Mouse (Mus musculus) kidney, embryonic 15.5 days (tissue): ENCODE results near the gene Plpp6. TPM values are rescaled to one million over a fixed set of nuclear protein-coding genes. Genes with fewer than 3 reads are reported as not detected.

Source experiments
- ATAC-seq: fragments of 200-750 bp; cut with Nextera tagmentation; replicated peaks from 2 replicates; pipeline ENCODE4 v1.8.0; 2017; ENCODE audit warnings: moderate TSS enrichment; ENCODE audit not compliant: low FRiP score
- H3K27ac ChIP-seq: fragments of 300-500 bp; sonication (generic); 2 replicates; pipeline ENCODE4 v1.5.1; 2015; ENCODE audit warnings: mild to moderate bottlenecking, inconsistent platforms
- H3K27me3 ChIP-seq: fragments of 300-500 bp; sonication (generic); 2 replicates; pipeline ENCODE4 v1.6.1; 2015; ENCODE audit warnings: inconsistent platforms
- H3K36me3 ChIP-seq: fragments of 300-500 bp; sonication (generic); 2 replicates; pipeline ENCODE4 v1.6.1; 2015; ENCODE audit warnings: inconsistent platforms
- H3K4me1 ChIP-seq: fragments of 300-500 bp; sonication (generic); 2 replicates; pipeline ENCODE4 v1.6.1; 2015; ENCODE audit warnings: inconsistent platforms
- H3K4me2 ChIP-seq: fragments of 300-500 bp; sonication (generic); 2 replicates; pipeline ENCODE4 v1.6.1; 2015; ENCODE audit warnings: moderate library complexity, mild to moderate bottlenecking, inconsistent platforms
- H3K4me3 ChIP-seq: fragments of 300-500 bp; sonication (generic); replicated peaks from 2 replicates; pipeline ENCODE4 v1.5.1; 2015; ENCODE audit warnings: mild to moderate bottlenecking, inconsistent platforms
- H3K9ac ChIP-seq: fragments of 300-500 bp; sonication (generic); 2 replicates; pipeline ENCODE4 v1.6.1; 2015; ENCODE audit warnings: mild to moderate bottlenecking, inconsistent platforms
- H3K9me3 ChIP-seq: fragments of 300-500 bp; sonication (generic); replicated peaks from 2 replicates; pipeline ENCODE4 v1.6.1; 2016; ENCODE audit warnings: inconsistent platforms
- WGBS: fragments of 180-500 bp; shearing (Covaris S2); methylation state at CpG from one replicate; pipeline ENCODE4 v1.1.7; 2015; ENCODE audit warnings: mixed read lengths; 5-methylcytosine and 5-hydroxymethylcytosine counted together
- polyA plus RNA-seq: library from polyadenylated mRNA; unstranded; fragments of >200 nt; fragmentation: Nextera tagmentation; extraction: Ambion mirVana; gene quantifications from 2 replicates; pipeline ENCODE4 v1.2.1, GENCODE M21; 2015

Gene Plpp6
- polyA plus RNA-seq = 9.0 and 9.9 TPM in 2 replicates

DNA sequence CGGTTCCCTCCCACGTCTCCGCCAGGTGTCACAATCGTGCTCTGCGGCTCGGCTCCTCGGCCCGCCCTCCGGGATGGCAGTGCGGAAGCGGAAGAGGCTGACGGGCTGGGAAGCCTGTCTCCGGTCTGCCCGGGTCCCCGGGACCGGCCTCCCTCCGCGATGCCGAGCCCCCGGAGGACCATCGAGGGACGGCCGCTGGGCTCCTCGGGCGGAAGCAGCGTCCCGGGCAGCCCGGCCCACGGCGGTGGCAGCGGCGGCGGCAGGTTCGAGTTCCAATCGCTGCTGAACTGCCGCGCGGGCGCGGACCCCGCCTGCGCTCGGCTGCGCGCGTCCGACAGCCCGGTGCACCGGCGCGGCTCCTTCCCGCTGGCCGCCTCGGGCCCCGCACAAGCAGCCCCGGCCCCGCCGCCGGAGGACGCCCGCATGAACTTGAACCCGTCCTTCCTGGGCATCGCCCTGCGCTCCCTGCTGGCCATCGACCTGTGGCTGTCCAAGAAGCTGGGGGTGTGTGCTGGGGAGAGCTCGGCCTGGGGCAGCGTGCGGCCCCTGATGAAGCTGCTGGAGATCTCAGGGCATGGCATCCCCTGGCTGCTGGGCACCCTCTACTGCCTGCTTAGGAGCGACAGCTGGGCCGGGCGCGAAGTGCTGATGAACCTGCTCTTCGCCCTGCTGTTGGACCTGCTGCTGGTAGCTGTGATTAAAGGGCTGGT, at the start of gene Plpp6:
Gene Plpp6, plus strand, starts transcription at position 112 of the 710 bp plus-strand sequence.
- Histone ChIP-seq H3K27me3 (peaks cover 10% of the 10 kb centered on the region; the same call in 1 of the 2 replicates), H3K4me2 (peak within 1 kb of the TSS; percentile 85), H3K27ac (peak within 1 kb of the TSS; percentile 79), H3K36me3 (no peaks in the 10 kb centered on the region), H3K9ac (peak within 1 kb of the TSS; percentile 75), H3K4me1 (peaks cover 15% of the 10 kb centered on the region), H3K9me3 (no peaks in the 10 kb centered on the region), H3K4me3 (peak within 1 kb of the TSS; percentile 89)
- ATAC-seq = peak; percentile 94
- under 1% methylated on average over 68 of the region's 73 CpGs for WGBS

DNA sequence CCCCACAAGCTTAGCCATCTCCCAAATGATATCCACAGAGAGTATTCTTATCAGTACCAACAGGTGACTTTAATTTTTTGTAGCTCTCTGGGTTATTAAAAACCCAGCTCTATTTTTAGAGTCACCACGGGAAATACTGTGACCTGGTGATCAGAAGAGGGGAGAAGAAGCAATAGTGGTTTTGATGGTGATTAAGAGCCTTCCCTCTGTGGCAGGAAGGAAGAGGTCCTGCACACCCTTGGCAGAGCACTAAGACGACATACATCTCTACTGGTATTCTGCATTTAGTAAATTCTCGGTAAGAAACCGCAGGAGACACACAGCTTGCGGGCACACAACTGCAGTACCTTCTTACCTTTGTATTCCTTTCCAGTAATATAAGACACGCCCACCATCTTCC, 49.2 kb upstream of the Plpp6 start:
- Histone ChIP-seq H3K4me3 (no peak overlapping the region), H3K4me1 (0 out of 2 replicates have a peak, but pooled peaks cover 8% of the 10 kb centered on the region), H3K27ac (no peak overlapping the region), H3K36me3 (no peaks in the 10 kb centered on the region), H3K9me3 (no peaks in the 10 kb centered on the region), H3K27me3 (no peaks in the 10 kb centered on the region), H3K9ac (no peak overlapping the region), H3K4me2 (no peak overlapping the region)
- no peak for ATAC-seq
- WGBS = 84% methylated on average over 6 of the region's 6 CpGs

DNA sequence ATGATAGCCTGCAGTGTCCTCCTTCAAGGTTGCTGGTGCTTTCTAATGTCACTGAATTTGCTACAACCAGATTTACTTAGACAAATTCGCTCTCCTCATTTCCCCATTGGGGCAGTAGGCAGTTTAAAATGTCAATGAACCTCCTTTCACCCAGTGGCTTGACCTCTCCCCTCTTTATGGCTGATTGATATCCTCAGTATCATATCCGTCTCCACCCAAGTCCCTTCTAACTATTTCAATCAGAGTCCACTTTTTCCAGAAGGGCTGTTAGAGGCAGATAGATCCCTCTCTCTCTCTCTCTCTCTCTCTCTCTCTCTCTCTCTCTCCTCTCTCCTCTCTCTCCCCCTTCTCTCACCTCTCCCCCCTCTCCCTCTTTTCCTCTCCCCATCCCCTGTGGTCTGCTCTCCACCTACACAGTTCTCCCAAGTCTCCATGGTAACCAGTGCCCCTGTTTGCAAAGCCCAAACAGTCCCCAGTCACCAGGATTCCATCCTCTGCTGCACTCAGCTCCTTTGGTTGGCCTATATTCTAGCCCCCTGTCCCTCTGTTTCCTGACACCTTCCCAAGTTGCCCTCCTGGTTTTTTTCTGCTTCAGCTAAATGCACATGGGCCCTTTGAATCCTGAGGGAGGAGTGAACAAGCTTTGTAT, 48.0 kb upstream of the Plpp6 start:
- Histone ChIP-seq H3K4me3 (no peak overlapping the region), H3K4me1 (0 out of 2 replicates have a peak, but pooled peaks cover 8% of the 10 kb centered on the region), H3K9ac (no peak overlapping the region), H3K27ac (peak overlapping the region; percentile 54), H3K27me3 (no peaks in the 10 kb centered on the region), H3K4me2 (no peak overlapping the region), H3K36me3 (no peaks in the 10 kb centered on the region), H3K9me3 (no peaks in the 10 kb centered on the region)
- WGBS = 74% methylated on average over 2 of the region's 2 CpGs
- ATAC-seq = 0 out of 2 replicates have a peak, but pooled peaks have one; percentile 40

DNA sequence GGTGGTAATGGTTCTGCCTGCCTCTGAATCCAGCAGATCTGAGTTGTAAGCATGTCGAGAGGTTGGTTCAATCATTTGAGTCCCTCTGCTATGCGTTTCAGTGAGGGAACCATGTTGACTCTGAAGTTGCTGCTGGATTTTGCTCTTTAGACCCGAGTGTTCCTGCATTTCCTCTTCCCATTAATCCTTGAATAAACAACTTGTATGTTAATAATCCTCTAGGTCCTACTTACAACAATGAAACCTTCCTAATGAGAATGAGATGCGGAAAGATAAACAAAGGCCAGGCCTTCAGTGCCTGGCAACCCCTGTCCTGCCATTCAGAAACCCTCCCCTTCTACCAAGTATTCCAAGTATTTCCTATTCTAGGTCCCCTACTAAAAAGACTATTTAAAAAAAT, 47.3 kb upstream of the Plpp6 start:
- Histone ChIP-seq H3K9ac (no peak overlapping the region), H3K9me3 (no peaks in the 10 kb centered on the region), H3K27ac (peak overlapping the region; percentile 54), H3K4me1 (0 out of 2 replicates have a peak, but pooled peaks cover 8% of the 10 kb centered on the region), H3K27me3 (no peaks in the 10 kb centered on the region), H3K4me3 (no peak overlapping the region), H3K4me2 (no peak overlapping the region), H3K36me3 (no peaks in the 10 kb centered on the region)
- no peak for ATAC-seq
- WGBS = 44% methylated on average over 4 of the region's 4 CpGs

DNA sequence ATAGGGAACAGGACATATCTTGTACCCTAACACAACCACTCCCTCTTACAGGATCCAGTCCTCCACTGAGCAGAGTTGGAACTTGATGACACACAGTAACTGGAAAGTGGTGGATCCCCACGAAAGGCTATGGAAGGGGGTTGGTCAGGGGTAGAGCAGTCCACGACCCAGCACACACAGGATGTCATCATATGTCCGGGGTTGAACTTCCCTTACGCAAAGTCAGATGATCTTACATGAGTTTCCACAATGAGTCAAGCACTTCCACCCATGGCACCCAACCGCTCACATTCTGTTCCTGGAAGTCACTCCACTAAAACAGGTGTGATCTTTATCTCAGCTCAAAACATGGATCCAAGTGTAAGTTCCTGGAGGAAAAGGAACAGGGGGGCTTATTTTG, 45.9 kb upstream of the Plpp6 start:
- 88% methylated on average over 5 of the region's 5 CpGs for WGBS
- Histone ChIP-seq H3K27ac (no peak overlapping the region), H3K4me3 (no peak overlapping the region), H3K36me3 (no peaks in the 10 kb centered on the region), H3K9me3 (no peaks in the 10 kb centered on the region), H3K4me1 (0 out of 2 replicates have a peak, but pooled peaks cover 8% of the 10 kb centered on the region), H3K9ac (no peak overlapping the region), H3K27me3 (no peaks in the 10 kb centered on the region), H3K4me2 (no peak overlapping the region)
- no peak for ATAC-seq

DNA sequence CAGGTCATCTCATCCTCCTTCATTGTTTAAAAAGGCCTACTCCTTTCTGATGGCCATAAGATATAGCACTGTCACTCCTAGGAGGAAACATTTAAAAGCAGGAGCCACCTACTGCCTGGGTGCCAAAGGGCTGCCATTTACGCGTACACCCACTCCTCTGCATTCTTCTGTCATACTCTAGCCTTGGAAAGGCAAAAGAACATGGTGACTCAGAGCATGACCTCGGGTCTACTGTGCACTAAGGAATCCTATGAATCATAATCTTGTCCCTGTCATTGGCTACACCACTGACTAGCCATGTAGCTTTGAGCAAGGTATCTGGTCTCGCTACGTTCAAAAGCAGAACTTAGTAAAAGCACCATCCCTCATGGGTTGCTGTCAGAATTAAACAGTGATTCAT, 37.4 kb upstream of the Plpp6 start:
- Histone ChIP-seq H3K27ac (no peak overlapping the region), H3K9me3 (no peaks in the 10 kb centered on the region), H3K4me1 (0 out of 2 replicates have a peak, but pooled peaks cover 2% of the 10 kb centered on the region), H3K27me3 (no peaks in the 10 kb centered on the region), H3K9ac (no peak overlapping the region), H3K4me2 (no peak overlapping the region), H3K36me3 (no peaks in the 10 kb centered on the region), H3K4me3 (no peak overlapping the region)
- 87% methylated on average over 5 of the region's 5 CpGs for WGBS
- no peak for ATAC-seq

DNA sequence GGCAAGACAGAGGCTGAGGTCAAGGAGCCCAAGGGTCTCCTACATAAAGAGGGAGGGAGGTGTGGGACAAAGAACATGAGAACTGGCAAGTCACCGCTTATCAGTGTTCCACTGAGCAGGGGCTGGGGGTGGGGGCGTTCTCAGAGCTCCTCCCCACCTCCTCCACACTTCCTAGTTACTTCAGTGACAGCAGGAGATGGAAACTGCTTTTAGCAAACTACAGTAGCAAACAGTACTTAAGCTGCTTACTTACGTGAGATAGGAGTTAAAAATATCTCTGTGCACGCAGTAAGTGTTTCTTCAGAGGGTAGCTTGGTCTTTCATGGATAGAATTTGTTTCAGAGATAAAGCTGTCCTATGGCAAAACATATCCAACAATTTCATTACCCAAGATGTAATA, 36.4 kb upstream of the Plpp6 start:
- 0 out of 2 replicates have a peak, but pooled peaks cover 2% of the 10 kb centered on the region for H3K4me1 ChIP-seq
- H3K9ac ChIP-seq = no peak overlapping the region
- H3K9me3 ChIP-seq = no peaks in the 10 kb centered on the region
- H3K36me3 ChIP-seq = no peaks in the 10 kb centered on the region
- H3K4me3 ChIP-seq = no peak overlapping the region
- WGBS = 62% methylated on average over 4 of the region's 4 CpGs
- no peak for ATAC-seq
- H3K27ac ChIP-seq = no peak overlapping the region
- H3K27me3 ChIP-seq = no peaks in the 10 kb centered on the region
- H3K4me2 ChIP-seq = no peak overlapping the region

DNA sequence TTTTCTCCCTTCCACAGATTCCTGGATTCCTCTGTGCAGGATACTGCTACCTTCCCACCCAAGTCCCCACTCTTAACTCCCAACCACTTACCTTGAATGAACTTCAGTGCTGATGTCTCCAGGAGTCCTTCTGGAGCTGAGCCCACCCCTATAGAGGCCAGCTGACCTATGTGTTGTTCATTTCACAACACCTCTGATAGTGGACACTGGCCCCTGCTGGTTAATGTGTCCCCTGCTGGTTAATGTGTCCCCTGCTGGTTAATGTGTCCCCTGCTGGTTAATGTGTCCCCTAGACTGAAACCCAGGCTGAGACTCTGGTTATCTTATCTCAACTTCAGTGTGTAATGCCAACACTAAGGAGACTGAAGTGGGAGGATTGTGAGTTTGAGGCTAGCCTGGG, 34.7 kb upstream of the Plpp6 start:
- Histone ChIP-seq H3K4me1 (0 out of 2 replicates have a peak, but pooled peaks cover 2% of the 10 kb centered on the region), H3K36me3 (no peaks in the 10 kb centered on the region), H3K27ac (peak overlapping the region; percentile 51; the same call in 1 of the 2 replicates), H3K4me2 (no peak overlapping the region), H3K4me3 (no peak overlapping the region), H3K9me3 (no peaks in the 10 kb centered on the region), H3K27me3 (no peaks in the 10 kb centered on the region), H3K9ac (no peak overlapping the region)
- peak; percentile 92 for ATAC-seq

DNA sequence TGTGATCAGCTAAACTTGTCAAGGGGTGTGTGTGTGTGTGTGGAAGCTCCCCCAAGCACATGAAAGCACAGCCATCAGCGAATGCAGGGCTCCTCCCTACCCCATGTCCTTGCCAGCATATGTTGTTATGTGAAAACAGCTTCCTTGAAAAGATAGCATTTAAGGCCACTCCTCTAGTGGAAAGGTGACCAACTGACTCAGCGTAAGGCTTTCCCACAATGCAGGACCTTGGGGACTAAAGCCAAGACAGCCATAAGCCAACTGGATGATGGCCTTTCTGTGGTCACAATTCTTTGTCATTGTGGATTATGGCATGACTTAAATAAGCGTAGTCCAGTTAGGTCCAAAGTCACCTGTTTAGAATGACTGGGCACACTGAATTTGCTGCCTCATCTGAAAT, 28.9 kb upstream of the Plpp6 start:
- no peaks in the 10 kb centered on the region for H3K36me3 ChIP-seq
- no peaks in the 10 kb centered on the region for H3K9me3 ChIP-seq
- H3K4me3 ChIP-seq = no peak overlapping the region
- WGBS = 87% methylated on average over 3 of the region's 3 CpGs
- no peaks in the 10 kb centered on the region for H3K4me1 ChIP-seq
- H3K27ac ChIP-seq = no peak overlapping the region
- no peak for ATAC-seq
- no peak overlapping the region for H3K4me2 ChIP-seq
- no peaks in the 10 kb centered on the region for H3K27me3 ChIP-seq
- no peak overlapping the region for H3K9ac ChIP-seq

DNA sequence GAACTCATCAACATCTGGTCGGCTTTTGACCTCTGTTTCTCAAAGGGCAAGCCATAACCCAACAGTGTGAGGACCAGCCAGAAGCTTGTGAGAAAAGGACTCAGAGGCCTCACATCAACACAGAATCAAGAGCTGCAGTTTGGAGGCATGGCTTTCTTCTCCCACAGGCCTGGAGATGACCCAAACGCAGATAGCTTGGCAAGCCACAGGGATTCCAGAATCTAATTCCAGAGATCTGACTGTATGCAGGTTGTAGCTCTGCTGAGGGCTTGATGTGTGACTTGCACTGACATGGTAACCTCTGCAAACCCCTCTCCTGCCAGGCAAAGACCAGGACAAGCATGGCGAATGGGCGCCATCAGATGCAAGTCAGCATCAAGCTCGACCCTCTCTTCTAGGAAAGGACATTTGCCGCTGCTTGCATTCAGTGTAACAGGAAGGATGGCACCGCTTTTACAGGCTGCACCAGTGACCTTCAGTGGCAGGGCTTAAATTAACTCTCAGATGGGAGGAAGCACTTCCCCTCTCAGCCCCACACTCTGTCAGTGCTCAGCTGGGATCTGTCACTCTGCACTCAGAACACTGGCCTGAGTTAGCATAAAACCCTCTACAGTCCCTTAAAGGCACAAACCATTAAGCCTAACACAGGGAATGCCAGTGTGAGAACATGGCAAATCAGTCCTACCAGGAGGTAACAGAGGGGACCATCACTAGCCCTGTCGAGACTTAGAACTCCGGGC, 23.4 kb upstream of the Plpp6 start:
- H3K36me3 ChIP-seq = no peaks in the 10 kb centered on the region
- H3K4me2 ChIP-seq = no peak overlapping the region
- ATAC-seq = no peak
- H3K9ac ChIP-seq = no peak overlapping the region
- H3K4me3 ChIP-seq = no peak overlapping the region
- peaks cover 9% of the 10 kb centered on the region for H3K4me1 ChIP-seq
- no peak overlapping the region for H3K27ac ChIP-seq
- 52% methylated on average over 9 of the region's 9 CpGs for WGBS
- no peaks in the 10 kb centered on the region for H3K9me3 ChIP-seq
- no peaks in the 10 kb centered on the region for H3K27me3 ChIP-seq

DNA sequence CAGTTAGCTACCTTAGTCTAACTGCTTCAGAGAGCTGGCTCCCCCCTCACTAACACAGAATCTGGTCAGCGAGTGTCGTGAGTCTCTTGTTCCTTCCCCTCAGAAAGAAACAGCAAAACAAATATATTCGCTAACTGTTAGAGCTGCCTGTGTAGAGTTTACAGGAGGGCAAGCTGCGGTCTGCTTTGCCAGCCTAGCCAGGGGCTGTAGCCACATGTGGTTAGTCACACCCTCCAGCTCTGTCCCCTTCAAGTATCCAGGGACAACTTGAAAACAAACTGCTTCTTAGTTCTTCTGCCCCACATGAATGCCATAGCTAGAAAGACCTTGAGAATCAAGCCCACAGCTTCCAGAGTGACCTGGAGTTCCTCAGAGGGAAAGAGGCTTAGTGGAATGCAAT, 22.5 kb upstream of the Plpp6 start:
- H3K9me3 ChIP-seq = no peaks in the 10 kb centered on the region
- H3K4me2 ChIP-seq = no peak overlapping the region
- no peak overlapping the region for H3K27ac ChIP-seq
- no peaks in the 10 kb centered on the region for H3K36me3 ChIP-seq
- ATAC-seq = no peak
- 73% methylated on average over 4 of the region's 4 CpGs for WGBS
- no peak overlapping the region for H3K4me3 ChIP-seq
- H3K4me1 ChIP-seq = peaks cover 9% of the 10 kb centered on the region
- H3K27me3 ChIP-seq = no peaks in the 10 kb centered on the region
- H3K9ac ChIP-seq = no peak overlapping the region

DNA sequence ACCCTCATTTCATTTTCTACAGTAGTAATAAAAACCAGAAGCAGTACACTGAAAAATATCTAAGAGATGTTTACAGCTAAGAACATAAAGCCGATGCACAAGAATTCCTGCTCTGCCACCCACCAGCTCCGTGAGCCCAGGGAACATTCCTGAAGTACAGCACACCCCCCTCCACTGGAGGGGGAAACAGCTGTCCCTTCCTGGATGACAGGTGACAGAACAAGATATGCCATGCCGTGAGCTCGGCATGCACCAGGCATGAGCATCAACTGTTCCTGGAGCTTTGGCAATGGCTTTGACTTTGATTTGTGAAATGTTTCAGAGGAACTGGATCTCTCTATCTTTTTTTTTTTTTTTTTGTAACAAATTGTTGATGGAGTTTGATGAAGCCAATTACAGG, 17.0 kb upstream of the Plpp6 start:
- ATAC-seq = no peak
- H3K9ac ChIP-seq = no peak overlapping the region
- no peaks in the 10 kb centered on the region for H3K9me3 ChIP-seq
- no peaks in the 10 kb centered on the region for H3K27me3 ChIP-seq
- no peak overlapping the region for H3K4me3 ChIP-seq
- no peak overlapping the region for H3K27ac ChIP-seq
- H3K36me3 ChIP-seq = no peaks in the 10 kb centered on the region
- 52% methylated on average over 4 of the region's 4 CpGs for WGBS
- no peaks in the 10 kb centered on the region for H3K4me1 ChIP-seq
- no peak overlapping the region for H3K4me2 ChIP-seq
